Comparison of ENCODE assay signal across 8 mouse cellular contexts in genomic region chr6:128760016-128760415, GRCm38 (mm10). TPM values are rescaled to one million over a fixed set of nuclear protein-coding genes. Genes with fewer than 3 reads are reported as not detected.
DNase-seq lines count a peak whose midpoint lies in the region.
"Not testable (repeated sequence)": the region's sequence is repeated elsewhere in the genome, so short reads cannot be mapped to it uniquely, and the experiment has no call there.

No protein-coding gene starts in this region.

- H3K4me1 ChIP-seq in megakaryocyte, embryonic 14.5 days, result peaks cover 25% of the 10 kb centered on the region

- H3K4me3 ChIP-seq in megakaryocyte, embryonic 14.5 days (replicated peaks), result peak overlapping the region; percentile 92

- peak; percentile 93 to 99 for DNase-seq in adrenal gland, adult (ENCODE audit: inconsistent age in 2 of 2, low spot score in 1 of 2)
- DNase-seq in embryo, embryonic 10 days (ENCODE audit: low spot score), result peak; percentile 91
- peak; percentile 89 for DNase-seq in gastrocnemius, postnatal 10 days
- DNase-seq in induced T-regulatory cell, adult 2 months (ENCODE audit: low read depth), result peak; percentile 93
- peak; percentile 80 to 97 for DNase-seq in left cerebral cortex, adult 9 months (ENCODE audit: low spot score in 2 of 2)
- DNase-seq in right cerebral cortex, adult 2 months (ENCODE audit: low spot score in 2 of 2), result peak; percentile 97 to 98
- DNase-seq in urinary bladder, postnatal 14 days (ENCODE audit: low spot score), result peak; percentile 90

- H3K27me3 ChIP-seq in megakaryocyte, embryonic 14.5 days (replicated peaks), result not testable (repeated sequence)

- H3K9me3 ChIP-seq in megakaryocyte, embryonic 14.5 days, result not testable (repeated sequence)

- not testable (repeated sequence) for H3K36me3 ChIP-seq in megakaryocyte, embryonic 14.5 days (replicated peaks; ENCODE audit: low read length)

RNA-seq across cellular contexts. Expression of gene Klrb1c, which starts 29.0 kb away (rescaled TPM):
- under 1 TPM in 1 of 2 experiments, not detected in 1; 0.14 TPM for total RNA-seq in gastrocnemius, postnatal 10 days (2021)
- not detected in 2 replicates for polyA plus RNA-seq in megakaryocyte, embryonic 14.5 days (2012; ENCODE audit: insufficient read depth, low replicate concordance)

RNA-seq across cellular contexts. Expression of gene Klrb1, which starts 37.2 kb away (rescaled TPM):
- not detected for total RNA-seq in gastrocnemius, postnatal 10 days (2021)
- polyA plus RNA-seq in megakaryocyte, embryonic 14.5 days (2012; ENCODE audit: insufficient read depth, low replicate concordance), result not detected in 2 replicates

Comparison
In these comparisons a context has a peak if more than half of its experiments do, and no peak if none do; other contexts are left out.
1. Peak in every context shown above with its lines: DNase-seq and H3K4me3 ChIP-seq.